Mouse (Mus musculus) liver, postnatal 0 days (tissue): Measurements from ENCODE around the gene Higd1b.

Source experiments
- CTCF ChIP-seq: sonication (generic); IDR thresholded peaks from 2 replicates; pipeline ENCODE4 v1.5.1; 2016; ENCODE audit warnings: antibody characterized with exemption, low read depth
- EP300 ChIP-seq: IDR thresholded peaks from 2 replicates; pipeline ENCODE4 v1.6.1; 2016; ENCODE audit warnings: antibody characterized with exemption, low read depth, mild to moderate bottlenecking

- TF ChIP-seq EP300 (no peak), CTCF (peak; percentile 70)
These were observed 16.2 kb downstream of the Higd1b start for GRCm38 (mm10) chr11:102851883-102852282.
